Comparison of ENCODE assay signal across 10 mouse cellular contexts in the genomic region with DNA sequence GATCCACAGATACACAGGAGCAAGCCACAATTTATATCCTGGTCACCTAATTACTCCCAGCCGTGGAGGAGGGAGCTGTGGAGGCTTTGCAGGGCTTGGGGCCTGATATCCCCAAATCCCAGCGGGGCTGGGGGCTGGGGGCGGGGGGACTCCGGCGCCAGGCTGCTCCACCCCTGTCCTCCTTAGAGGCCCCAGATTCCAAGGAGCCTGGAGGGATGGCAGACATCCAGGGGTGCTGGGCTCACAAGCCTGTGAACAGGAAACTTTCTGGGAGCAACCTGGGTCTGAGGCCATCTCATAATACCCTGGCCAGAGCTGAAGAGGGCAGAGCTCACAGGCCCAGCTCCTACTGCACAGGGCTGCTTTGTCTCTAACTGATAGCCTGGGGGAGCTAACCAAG. TPM values are rescaled to one million over a fixed set of nuclear protein-coding genes. Genes with fewer than 3 reads are reported as not detected.
DNase-seq lines count a peak whose midpoint lies in the region; ATAC-seq lines count a peak whose summit lies in the region.
"Had no signal": no experiment of that assay in that cellular context is flagged by ENCODE, and none has a peak within 500 bp of the region (broad histone marks: within the 10 kb centered on the region; RNA-seq: fewer than 3 reads in every experiment).

No protein-coding gene starts in this region.

- no peaks in the 10 kb centered on the region for H3K36me3 ChIP-seq in hindbrain, embryonic 10.5 days
- H3K36me3 ChIP-seq in hindbrain, embryonic 16.5 days (ENCODE audit: control insufficient read depth, insufficient read depth, low read length), result no peaks in the 10 kb centered on the region
- H3K36me3 ChIP-seq in embryonic facial prominence, embryonic 11.5 days (replicated peaks; ENCODE audit: control insufficient read depth, insufficient read depth, low read depth, low read length), result no peaks in the 10 kb centered on the region
- H3K36me3 ChIP-seq in limb, embryonic 13.5 days, result no peaks in the 10 kb centered on the region

- H3K4me2 ChIP-seq in hindbrain, embryonic 16.5 days (ENCODE audit: low read length), result no peak overlapping the region
- H3K4me2 ChIP-seq in embryonic facial prominence, embryonic 11.5 days (ENCODE audit: low read depth, low read length), result no peak overlapping the region
- H3K4me2 ChIP-seq in limb, embryonic 13.5 days (replicated peaks), result peak overlapping the region; percentile 28; the same call in 1 of the 2 replicates

- no peak overlapping the region for H3K4me3 ChIP-seq in hindbrain, embryonic 10.5 days
- no peak overlapping the region for H3K4me3 ChIP-seq in hindbrain, embryonic 16.5 days (ENCODE audit: low read length)
- H3K4me3 ChIP-seq in embryonic facial prominence, embryonic 11.5 days (ENCODE audit: low read depth, low read length), result no peak overlapping the region
- no peak overlapping the region for H3K4me3 ChIP-seq in limb, embryonic 13.5 days
- H3K4me3 ChIP-seq: erythroblast, embryonic 14.5 days had no signal

- H3K9me3 ChIP-seq in hindbrain, embryonic 10.5 days, result no peaks in the 10 kb centered on the region
- H3K9me3 ChIP-seq in hindbrain, embryonic 16.5 days (ENCODE audit: control insufficient read depth, low read length), result no peaks in the 10 kb centered on the region
- H3K9me3 ChIP-seq in embryonic facial prominence, embryonic 11.5 days (replicated peaks; ENCODE audit: control insufficient read depth, low read length), result no peaks in the 10 kb centered on the region
- no peaks in the 10 kb centered on the region for H3K9me3 ChIP-seq in limb, embryonic 13.5 days

- peak overlapping the region; percentile 84 for H3K27ac ChIP-seq in hindbrain, embryonic 10.5 days
- H3K27ac ChIP-seq in hindbrain, embryonic 16.5 days (ENCODE audit: low read depth, low read length), result no peak overlapping the region; the same call in 1 of the 2 replicates
- H3K27ac ChIP-seq in embryonic facial prominence, embryonic 11.5 days (replicated peaks; ENCODE audit: low read depth, low read length), result peak overlapping the region; percentile 63
- peak overlapping the region; percentile 79 for H3K27ac ChIP-seq in limb, embryonic 13.5 days

- H3K27me3 ChIP-seq in hindbrain, embryonic 10.5 days (ENCODE audit: insufficient read depth, poor library complexity, severe bottlenecking), result peaks cover 67% of the 10 kb centered on the region
- peaks cover 3% of the 10 kb centered on the region; the same call in 1 of the 2 replicates for H3K27me3 ChIP-seq in hindbrain, embryonic 16.5 days (replicated peaks; ENCODE audit: control insufficient read depth, insufficient read depth, low read length)
- no peaks in the 10 kb centered on the region for H3K27me3 ChIP-seq in embryonic facial prominence, embryonic 11.5 days (ENCODE audit: control insufficient read depth, insufficient read depth, low read length)
- H3K27me3 ChIP-seq in limb, embryonic 13.5 days, result no peaks in the 10 kb centered on the region

- H3K4me1 ChIP-seq in hindbrain, embryonic 10.5 days (replicated peaks), result peaks cover 87% of the 10 kb centered on the region
- H3K4me1 ChIP-seq in hindbrain, embryonic 16.5 days (ENCODE audit: control insufficient read depth, insufficient read depth, low read depth, low read length), result peaks cover 43% of the 10 kb centered on the region
- H3K4me1 ChIP-seq in embryonic facial prominence, embryonic 11.5 days (ENCODE audit: control insufficient read depth, insufficient read depth, low read length), result peaks cover 34% of the 10 kb centered on the region
- peaks cover 88% of the 10 kb centered on the region for H3K4me1 ChIP-seq in limb, embryonic 13.5 days

- WGBS in hindbrain, embryonic 10.5 days, result 63% methylated on average over 5 of the region's 5 CpGs
- WGBS in hindbrain, embryonic 16.5 days, result 39% methylated on average over 5 of the region's 5 CpGs
- WGBS in embryonic facial prominence, embryonic 11.5 days, result 16% methylated on average over 5 of the region's 5 CpGs
- 11% methylated on average over 5 of the region's 5 CpGs for WGBS in limb, embryonic 13.5 days

- no peak overlapping the region for H3K9ac ChIP-seq in hindbrain, embryonic 16.5 days (ENCODE audit: low read depth, low read length)
- H3K9ac ChIP-seq in embryonic facial prominence, embryonic 11.5 days (replicated peaks; ENCODE audit: low read length), result no peak overlapping the region; the same call in 1 of the 2 replicates
- peak overlapping the region; percentile 39; the same call in 1 of the 2 replicates for H3K9ac ChIP-seq in limb, embryonic 13.5 days

- ATAC-seq in hindbrain, embryonic 16.5 days, result no peak
- ATAC-seq in embryonic facial prominence, embryonic 11.5 days (replicated peaks; ENCODE audit: insufficient number of reproducible peaks, low FRiP score, low TSS enrichment, low read depth), result 0 out of 2 replicates have a peak, but pooled peaks have one; percentile 3
- no peak for ATAC-seq in limb, embryonic 13.5 days (ENCODE audit: low FRiP score, low read depth)

- DNase-seq in hindbrain, embryonic 10.5 days (ENCODE audit: low spot score), result no peak
- DNase-seq in MN1 (ENCODE audit: low spot score), result peak; percentile 66
- peak; percentile 53 for DNase-seq in embryonic facial prominence, embryonic 11.5 days (ENCODE audit: low spot score)
- DNase-seq in layer of hippocampus, adult 9-11 months, result no peak
- DNase-seq in adrenal gland, postnatal 4 days (ENCODE audit: low spot score in 2 of 2), result no peak
- no peak for DNase-seq in testis, postnatal 14 days (ENCODE audit: low spot score)
- DNase-seq: right cerebral cortex, postnatal 25 days had no signal

RNA-seq across cellular contexts. Expression of gene Gse1, which starts 54.2 kb away (rescaled TPM):
- 14.3 and 22.9 TPM in 2 replicates for polyA plus RNA-seq in hindbrain, embryonic 10.5 days (2016; fragmentation: Nextera tagmentation; extraction: Ambion mirVana)
- 10.7 and 14.8 TPM in 2 replicates for polyA plus RNA-seq in hindbrain, embryonic 16.5 days (2015; fragmentation: Nextera tagmentation; extraction: Ambion mirVana)
- polyA plus RNA-seq in embryonic facial prominence, embryonic 11.5 days (2014; fragmentation: Nextera tagmentation; extraction: Ambion mirVana), result 7.5 and 8.1 TPM in 2 replicates
- 6.9 and 7.1 TPM in 2 replicates for polyA plus RNA-seq in limb, embryonic 13.5 days (2015; fragmentation: Nextera tagmentation; extraction: Ambion mirVana)
- total RNA-seq in adrenal gland, postnatal 4 days (2021), result 10 to 100 TPM; 58.1 to 60.7 TPM

Comparison
In these comparisons a context has a peak if more than half of its experiments do, and no peak if none do; other contexts are left out.
1. DNase-seq: peak in MN1 (single experiment) and embryonic facial prominence, embryonic 11.5 days (single experiment); none in hindbrain, embryonic 10.5 days (single experiment), layer of hippocampus, adult 9-11 months (single experiment), adrenal gland, postnatal 4 days (0 of 2) and testis, postnatal 14 days (single experiment).